Mouse (Mus musculus) kidney, postnatal 4 days (tissue): ENCODE data around the gene Fhdc1.

ENCODE experiments used
- DNase-seq, 2 experiments: peaks; one replicate each; pipeline ENCODE4 v3.0.0; 2021; ENCODE audit warnings: mixed read lengths in 2 of 2

The Fhdc1 gene

DNA sequence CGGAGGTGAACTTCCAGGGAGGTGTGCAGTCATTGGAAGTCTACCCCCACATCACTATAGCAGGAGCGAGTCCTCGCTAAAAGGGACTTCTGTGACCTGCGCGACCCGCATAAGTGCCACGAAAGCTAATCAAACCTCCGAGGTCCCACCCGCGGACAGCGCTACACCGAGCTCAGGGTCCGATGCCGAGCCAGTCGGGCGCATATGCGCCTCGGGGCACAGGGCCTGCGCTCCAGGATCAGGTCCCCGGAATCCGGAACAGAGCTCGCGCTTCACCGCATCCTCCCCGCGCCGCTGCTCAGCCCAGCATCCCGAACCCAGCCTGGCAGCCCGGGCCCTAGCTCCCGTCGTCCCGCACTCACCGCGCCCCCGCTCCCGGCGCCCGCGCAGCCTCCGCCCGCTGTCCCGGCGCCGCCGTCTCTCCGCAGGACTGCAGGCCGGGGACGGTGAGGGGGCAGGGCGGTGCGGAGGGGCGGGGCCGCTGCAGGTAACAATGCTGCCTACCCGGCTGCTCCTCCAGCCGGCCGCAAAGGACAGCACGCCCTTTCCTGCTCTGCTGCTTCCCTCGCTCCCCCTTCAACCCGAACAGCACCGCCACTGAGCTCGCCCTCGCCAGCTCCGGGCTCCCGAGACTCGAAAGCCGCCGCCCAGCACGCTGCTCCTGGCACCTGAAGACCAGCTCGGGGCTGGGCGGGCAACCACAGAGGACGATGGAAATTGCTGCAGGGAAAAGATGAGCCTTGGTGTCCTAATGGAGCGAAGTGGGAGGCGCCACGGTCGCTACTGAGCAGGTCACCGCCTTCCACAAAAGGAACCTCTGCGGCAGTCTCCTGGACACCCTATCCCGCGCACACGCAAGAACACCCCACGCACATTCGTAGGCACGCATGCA lies at the start of gene Fhdc1:
Fhdc1 (minus strand) TSS at position 424 of the 892 bp plus-strand sequence.
- DNase-seq = peak; percentile 78 to 86

GRCm38 (mm10) chr3:84529021-84529420 lies 48.8 kb upstream of the Fhdc1 start:
- DNase-seq = no peak

GRCm38 (mm10) chr3:84524952-84525351 lies 44.7 kb upstream of the Fhdc1 start:
- no peak for DNase-seq

DNA sequence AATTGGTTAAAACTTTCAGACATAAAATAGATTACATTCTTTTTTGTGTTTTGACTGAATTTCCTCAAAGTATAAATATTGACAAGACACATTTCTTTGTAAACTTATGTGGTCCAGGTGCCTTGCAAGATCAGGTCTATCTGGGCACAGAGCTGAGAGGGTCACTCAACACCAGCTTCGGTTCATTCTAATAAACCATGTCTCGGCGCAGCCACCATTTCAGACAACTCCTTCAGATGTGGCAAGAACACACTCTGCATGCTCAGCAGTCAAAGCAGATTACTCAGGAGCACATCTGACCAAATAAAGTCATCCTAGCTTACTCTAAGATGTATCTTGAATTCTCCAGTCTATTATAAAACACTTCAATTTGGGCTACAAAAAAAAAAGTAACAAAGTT lies 35.9 kb upstream of the Fhdc1 start:
- no peak for DNase-seq

- DNase-seq = no peak
Observed at GRCm38 (mm10) chr3:84512774-84513515, 32.7 kb upstream of the Fhdc1 start.

GRCm38 (mm10) chr3:84505193-84505592 lies 25.0 kb upstream of the Fhdc1 start:
- no peak for DNase-seq

DNA sequence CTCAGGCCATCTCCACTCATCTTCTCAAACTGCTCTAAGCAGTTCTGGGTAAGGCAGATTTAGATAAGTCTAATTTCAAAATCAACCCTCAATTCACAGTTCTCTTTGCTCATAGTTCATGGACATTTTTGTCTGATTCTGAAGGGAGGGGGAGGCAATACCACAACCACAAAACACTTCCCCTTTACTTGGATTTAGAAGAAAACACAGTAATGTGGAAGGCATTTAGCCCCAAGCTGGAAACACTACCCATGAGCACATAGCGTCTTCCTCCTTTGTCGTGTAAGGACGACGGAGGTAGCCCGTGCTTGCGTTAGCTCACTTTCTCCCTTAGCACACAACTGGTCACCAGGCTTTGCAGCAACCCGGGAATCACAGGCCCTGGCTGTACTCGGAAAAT lies 24.1 kb upstream of the Fhdc1 start:
- DNase-seq = no peak

DNA sequence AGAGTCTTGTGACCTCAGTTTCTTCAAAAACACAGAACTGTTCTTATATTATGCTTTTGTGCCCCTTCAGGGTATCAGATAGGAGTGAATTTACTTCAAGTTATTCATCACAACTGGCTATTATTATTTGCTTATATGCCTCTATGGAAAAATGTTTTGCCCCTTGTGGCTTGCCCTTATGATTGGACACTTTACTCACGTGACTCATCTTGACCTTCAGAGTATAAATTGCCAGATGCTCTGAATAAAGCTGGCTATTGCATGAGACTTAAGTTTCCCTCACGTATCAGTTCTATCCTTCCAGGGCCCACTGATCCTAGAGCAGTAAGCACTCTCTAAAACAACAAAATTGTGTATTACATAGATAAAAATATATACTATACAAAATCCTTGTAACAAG lies 21.9 kb upstream of the Fhdc1 start:
- no peak for DNase-seq

DNA sequence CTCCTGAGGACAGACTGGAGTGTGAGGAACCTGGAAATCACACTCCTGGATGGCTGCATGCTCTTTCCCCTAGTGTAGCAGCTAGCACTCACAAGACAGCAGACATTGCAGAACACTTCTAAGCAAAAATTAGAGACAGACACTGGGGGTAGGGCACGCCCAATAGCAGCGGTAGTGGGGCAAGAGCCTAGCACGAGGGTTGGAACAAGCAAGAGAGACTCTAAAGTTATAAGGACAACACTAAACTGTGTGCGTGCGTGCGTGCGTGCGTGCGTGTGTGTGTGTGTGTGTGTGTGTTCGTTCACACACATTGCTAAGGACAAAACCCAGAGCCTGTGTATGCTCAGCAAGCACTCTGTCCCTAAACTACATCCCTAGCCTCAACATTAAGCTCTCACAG lies 20.3 kb upstream of the Fhdc1 start:
- DNase-seq = no peak

DNA sequence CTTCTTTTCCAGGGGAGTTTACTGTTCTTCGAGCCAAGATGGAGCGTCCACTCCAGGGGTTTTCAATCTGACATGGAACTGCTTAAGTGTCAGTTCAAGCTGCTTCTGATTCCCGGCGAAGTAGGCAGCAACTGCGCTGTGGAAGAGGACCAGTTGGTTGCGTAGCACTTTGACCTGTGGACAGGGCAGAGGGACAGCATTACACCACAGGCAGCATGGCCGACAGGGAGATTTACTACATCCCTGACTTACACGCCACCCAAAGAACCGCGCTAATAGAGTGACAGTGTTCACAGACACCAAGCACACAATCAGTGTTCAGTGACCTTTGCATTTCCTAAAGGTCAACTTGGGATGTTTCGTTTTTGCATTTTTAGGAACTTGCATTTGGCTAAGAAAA lies 17.5 kb upstream of the Fhdc1 start:
- no peak for DNase-seq

- no peak for DNase-seq
Observed at GRCm38 (mm10) chr3:84492657-84493056, 12.4 kb upstream of the Fhdc1 start.

DNA sequence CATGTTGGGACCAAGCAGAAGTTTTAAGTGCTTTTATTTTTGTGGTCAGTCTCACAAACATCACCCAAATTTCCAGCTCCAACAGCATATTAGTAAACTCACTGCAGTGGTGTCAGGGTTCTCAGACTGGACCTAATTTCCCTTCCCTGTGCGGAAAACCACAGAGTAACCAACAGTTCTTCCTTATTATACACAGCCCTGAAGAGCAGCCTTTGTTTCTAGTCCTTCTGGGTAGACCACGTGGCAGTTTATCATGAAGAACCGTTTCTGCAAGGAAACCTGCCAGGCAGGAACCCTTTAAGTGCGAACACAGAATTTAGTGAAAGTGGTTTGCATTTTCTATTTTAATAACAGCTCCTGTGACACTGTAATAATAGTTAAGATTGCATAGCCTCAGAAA lies 11.9 kb upstream of the Fhdc1 start:
- no peak for DNase-seq

- no peak for DNase-seq
Observed at GRCm38 (mm10) chr3:84488716-84489115, 8.5 kb upstream of the Fhdc1 start.

DNA sequence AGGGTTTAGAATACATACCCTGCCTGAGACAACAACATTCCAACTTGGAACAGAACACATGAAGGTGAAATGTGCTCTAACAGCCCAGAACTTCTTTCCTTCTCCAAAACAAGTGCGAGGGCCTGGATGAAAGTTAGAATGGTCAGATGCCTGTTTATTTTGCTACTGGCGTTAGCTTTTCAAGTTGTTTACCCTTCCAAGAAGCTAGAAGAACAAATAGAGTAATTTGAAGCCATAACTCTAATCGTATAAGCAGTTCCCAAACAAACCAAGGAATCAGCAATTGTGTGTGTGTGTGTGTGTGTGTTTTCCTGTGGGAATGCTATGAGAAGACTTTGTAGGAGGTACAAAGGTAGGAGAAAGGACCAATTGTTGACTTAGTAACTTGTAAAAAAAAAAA lies 4.7 kb upstream of the Fhdc1 start:
- DNase-seq = no peak

DNA sequence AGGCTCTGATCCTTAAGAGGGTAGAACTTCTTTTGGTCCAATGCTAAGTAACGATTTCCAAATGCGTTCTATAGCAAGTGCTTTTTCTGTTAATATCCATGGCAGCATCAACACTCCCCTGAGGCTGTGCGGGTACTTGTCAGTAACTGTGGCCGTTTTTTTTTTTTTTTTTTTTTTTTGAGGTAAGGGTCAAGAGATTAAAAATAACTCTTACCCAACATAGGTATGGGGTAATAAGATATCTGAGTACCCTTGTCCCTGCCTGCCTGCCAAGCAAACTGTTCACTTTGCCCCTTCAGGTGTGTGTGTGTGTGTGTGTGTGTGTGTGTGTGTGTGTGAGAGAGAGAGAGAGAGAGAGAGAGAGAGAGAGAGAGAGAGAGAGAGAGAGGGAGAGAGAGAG lies 4.1 kb upstream of the Fhdc1 start:
- no peak for DNase-seq

DNA sequence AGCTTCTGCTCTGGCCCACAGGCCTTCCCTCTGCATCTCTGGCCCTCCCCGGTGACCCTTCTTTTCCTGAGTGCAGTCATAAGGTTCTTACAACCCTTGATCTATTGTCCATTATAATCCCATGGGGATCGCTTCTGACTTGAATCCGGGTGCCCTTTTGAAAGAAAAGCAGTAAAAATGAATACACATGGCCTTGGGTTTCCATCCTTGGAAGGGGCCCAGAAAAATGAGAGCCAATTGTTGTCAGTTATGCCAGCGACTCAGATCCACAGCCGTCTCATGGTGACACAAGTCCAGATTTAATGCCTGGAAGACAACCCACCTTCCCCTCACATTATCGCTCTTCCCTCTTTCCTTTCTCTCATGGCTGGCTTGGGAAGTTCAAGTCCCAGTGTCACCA lies 1.9 kb upstream of the Fhdc1 start:
- DNase-seq = no peak

DNA sequence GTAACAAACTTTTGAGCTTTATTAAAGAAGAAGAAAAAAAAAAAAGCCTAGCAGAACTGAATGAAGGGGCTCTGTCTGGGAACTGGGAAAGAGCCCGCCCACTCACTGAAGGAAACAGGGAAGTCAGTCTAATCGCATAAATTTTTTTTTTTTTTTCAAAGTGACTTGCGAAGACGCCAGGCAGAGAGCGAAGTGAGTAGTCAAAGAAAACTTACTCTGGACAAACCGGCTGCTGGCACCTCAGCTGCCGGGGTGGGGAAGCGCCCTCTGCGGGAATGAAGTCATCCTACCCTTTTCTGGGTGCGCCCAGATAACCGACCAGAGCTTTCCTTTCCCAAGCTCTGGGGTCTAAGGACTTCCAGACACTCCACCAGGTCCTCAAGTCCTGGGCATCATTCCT lies 875 bp upstream of the Fhdc1 start:
- DNase-seq = peak; percentile 65 to 77

DNA sequence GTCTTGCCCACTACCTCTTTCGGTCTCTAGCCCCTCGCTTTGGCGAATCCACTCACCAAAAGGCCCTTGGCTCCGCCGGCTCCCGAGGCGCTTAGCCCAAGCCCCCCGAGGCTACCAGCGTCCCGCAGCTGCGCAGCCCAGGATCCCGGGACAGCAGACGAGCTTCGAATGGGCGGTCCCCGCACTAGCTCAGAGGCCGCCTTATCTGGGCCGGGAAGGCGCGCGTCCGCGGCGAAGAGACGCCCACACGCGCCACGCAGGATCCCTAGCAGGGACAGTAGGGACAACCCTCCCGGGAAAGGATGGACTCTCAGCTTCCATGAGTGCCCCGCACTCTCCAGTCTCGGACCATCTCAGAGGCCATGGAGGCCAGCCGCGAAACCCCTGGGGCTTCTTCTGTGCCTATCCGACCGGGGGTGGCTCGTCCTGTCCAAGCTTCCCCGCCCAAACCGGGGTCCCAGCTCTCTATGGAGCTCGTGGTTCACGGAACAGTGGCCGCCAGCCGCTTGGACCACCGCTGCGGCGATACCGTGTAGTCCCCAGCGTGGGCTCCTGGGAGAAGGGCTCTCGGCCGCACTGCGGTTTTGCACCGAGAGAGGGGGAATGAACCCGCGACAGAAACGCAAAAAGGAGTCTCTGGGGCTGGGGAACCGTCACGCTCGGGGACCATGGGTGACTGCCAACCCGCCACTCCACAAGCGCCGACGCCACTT lies 780 bp downstream of the Fhdc1 start:
- peak; percentile 72 to 81 for DNase-seq

DNA sequence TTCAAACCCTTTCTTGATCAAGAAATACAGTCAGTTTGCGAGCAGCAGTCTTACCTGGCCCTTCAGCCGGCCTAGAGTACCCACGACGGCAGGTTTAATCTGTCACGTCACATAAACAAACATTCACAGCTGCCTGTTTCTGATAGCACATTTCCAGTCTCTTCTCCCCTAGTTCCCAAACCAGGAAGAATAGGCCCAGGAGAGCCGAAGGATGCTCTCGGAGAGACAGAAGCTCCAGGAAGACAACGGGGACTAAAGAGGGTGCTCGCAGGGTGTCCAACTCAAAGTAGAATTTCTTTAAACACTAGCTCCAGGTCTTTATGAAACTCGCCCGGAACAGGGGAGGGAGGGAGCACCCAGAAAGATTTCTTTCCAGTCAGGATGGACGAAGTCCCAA lies 1.3 kb downstream of the Fhdc1 start:
- no peak for DNase-seq

DNA sequence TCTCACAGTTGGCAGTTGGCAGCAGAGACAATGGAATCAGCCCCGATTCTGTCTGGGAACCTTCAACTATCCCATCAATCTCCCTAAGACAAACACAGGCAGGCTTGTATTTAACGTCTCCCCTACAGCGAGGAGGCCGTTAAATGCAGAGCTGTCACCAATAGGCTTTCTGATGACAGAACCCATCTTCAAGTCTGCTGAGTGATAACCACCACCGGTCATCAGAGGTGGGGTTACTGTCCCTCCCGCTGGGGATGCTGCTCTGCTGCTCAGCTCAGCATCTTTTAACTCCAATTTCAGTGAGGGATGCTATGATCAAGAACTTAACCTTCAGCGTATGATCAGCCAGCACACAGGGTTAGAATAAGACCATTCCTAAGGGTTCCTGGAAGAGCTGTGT lies 2.0 kb downstream of the Fhdc1 start:
- DNase-seq = no peak

- no peak for DNase-seq
Observed at GRCm38 (mm10) chr3:84477498-84477897, 2.7 kb downstream of the Fhdc1 start.

GRCm38 (mm10) chr3:84474981-84475775 lies 5.1 kb downstream of the Fhdc1 start:
- no peak for DNase-seq

GRCm38 (mm10) chr3:84474398-84474797 lies 5.8 kb downstream of the Fhdc1 start:
- DNase-seq = no peak
